Mouse (Mus musculus): Measurements from ENCODE around the gene Cadm3. TPM values are rescaled to one million over a fixed set of nuclear protein-coding genes. Genes with fewer than 3 reads are reported as not detected.

Cadm3 gene
- 0.05 TPM in 1 of 2 replicates, not detected in the other for total RNA-seq (2017)

GRCm38 (mm10) chr1:173367356-173368046 lies at the start of gene Cadm3:
Cadm3 (minus strand) TSS chr1:173367695.
- peak; percentile 19; the same call in 1 of the 2 replicates for ATAC-seq (replicated peaks; ENCODE audit: low read depth, poor library complexity, severe bottlenecking)

DNA sequence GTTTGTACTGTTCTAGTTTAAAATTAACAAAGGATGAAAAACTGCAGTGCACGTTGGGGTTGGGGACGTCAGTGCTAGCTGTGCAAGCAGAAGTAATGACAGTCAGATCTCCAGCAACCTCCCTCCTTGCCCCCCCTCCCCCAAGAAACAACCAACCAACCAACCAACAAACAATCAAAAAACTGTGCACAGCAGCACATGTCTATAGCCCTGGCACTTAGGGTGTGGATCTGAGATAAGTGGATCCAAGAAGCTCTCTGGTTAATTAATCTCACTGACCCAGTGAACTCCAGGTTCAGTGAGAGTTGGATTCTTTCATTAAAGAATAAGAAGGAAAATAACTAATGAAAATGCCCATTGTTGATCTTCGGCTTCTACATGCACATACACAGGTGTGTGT lies 47.1 kb upstream of the Cadm3 start:
- ATAC-seq (replicated peaks; ENCODE audit: low read depth, poor library complexity, severe bottlenecking): no peak

GRCm38 (mm10) chr1:173411863-173412262 lies 44.4 kb upstream of the Cadm3 start:
- ATAC-seq (replicated peaks; ENCODE audit: low read depth, poor library complexity, severe bottlenecking): peak; percentile 51

DNA sequence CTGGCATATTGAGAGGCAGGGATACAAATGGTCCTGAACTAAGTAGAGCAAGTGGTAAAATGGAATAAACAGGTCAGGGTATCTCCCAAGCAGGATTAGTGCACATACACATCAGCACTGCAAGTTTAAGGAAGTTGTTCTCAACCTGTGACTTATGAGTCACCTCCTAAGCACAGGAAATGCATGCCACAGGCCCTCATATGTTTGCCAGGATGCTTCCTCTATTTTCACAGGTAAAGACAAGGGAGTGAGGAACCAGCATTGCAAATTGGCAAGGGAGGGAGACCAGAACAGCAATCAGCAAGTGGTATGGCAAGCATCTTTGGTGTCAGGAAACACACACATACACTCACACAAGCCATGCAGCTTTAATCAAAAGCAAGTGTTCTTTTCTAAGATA lies 41.6 kb upstream of the Cadm3 start:
- ATAC-seq (replicated peaks; ENCODE audit: low read depth, poor library complexity, severe bottlenecking): peak; percentile 96

GRCm38 (mm10) chr1:173404696-173405309 lies 37.3 kb upstream of the Cadm3 start:
- no peak for ATAC-seq (replicated peaks; ENCODE audit: low read depth, poor library complexity, severe bottlenecking)

- peak; percentile 85 for ATAC-seq (replicated peaks; ENCODE audit: low read depth, poor library complexity, severe bottlenecking)
Observed at GRCm38 (mm10) chr1:173398323-173398970, 31.0 kb upstream of the Cadm3 start.

DNA sequence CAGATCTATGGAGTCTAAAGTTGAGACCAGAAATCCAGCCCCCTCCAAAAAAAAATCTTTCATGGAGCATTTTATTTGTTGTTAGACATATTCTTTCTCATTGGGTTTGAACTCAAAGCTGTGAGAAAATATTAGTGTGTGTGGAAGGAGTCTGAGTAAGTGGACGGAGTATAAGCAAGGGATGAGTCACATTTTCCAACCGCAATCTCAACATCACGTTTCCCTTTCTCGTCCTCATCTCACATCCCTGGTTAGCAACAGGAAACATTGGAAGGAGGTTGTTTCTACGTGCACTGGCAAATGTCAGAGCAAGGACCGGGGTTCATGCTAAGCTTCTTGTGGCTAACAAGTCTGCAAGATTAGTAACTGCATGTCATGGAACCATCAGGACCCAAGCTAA lies 24.3 kb upstream of the Cadm3 start:
- ATAC-seq (replicated peaks; ENCODE audit: low read depth, poor library complexity, severe bottlenecking): 0 out of 2 replicates have a peak, but pooled peaks have one; percentile 36

DNA sequence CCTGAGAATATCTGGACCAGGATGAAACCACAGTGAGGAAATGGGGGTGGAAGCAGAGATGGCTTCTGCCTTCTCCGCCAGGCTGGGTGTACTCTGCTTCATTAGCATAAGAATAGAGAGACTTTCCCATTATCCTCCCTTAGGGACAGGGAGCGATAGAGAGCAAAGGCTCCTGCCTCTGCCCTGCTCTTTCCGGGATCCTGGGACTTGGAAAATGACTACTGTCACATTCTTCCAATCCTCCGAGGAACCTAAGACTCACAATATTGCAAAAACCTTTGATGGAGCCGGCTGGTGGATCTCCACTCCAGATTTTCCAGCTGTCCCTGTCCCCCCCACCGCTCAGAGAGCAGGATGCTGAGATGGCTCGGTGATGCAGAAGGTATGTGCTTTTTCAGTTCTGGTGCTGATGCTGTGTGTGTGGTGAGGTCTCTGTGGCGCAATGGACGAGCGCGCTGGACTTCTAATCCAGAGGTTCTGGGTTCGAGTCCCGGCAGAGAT lies 22.5 kb upstream of the Cadm3 start:
- ATAC-seq (replicated peaks; ENCODE audit: low read depth, poor library complexity, severe bottlenecking): no peak

- no peak for ATAC-seq (replicated peaks; ENCODE audit: low read depth, poor library complexity, severe bottlenecking)
Observed at GRCm38 (mm10) chr1:173389431-173389830, 21.9 kb upstream of the Cadm3 start.

GRCm38 (mm10) chr1:173381436-173381835 lies 13.9 kb upstream of the Cadm3 start:
- no peak for ATAC-seq (replicated peaks; ENCODE audit: low read depth, poor library complexity, severe bottlenecking)

DNA sequence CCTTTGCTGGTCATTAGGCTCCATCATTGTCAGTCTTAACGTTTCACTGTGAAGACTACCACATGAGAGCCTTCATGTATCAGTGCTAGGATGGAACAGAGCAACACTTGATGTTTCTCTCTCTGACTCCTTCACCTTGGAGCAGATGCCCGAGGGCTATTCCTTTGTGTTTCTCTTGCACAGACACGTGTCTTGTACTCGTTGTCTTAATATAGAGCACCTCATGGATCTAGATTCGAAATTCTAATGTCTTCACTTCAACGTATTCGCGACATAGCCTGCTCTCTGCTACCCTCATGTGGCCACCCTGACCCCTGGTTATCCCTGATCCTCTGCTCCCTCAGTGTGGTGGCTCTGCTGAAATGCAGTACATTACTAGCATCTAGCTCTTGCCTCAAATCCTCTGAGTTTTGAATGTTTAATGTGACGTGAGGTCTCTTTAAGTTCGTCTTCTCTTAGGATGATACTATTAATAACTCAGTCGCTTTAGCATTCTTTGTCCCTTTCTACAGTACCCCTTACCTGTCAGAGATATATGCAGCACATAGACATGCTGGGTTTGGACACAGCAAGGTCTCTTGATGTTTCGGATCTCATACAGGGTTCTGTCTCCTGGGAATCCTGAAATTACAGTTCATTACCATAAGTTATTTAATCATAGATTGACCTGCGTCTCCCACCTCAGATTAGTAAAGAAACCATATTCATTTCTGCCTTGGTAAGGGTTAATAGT lies 10.1 kb upstream of the Cadm3 start:
- ATAC-seq (replicated peaks; ENCODE audit: low read depth, poor library complexity, severe bottlenecking): peak; percentile 98

GRCm38 (mm10) chr1:173374020-173374419 lies 6.5 kb upstream of the Cadm3 start:
- ATAC-seq (replicated peaks; ENCODE audit: low read depth, poor library complexity, severe bottlenecking): peak; percentile 76

- ATAC-seq (replicated peaks; ENCODE audit: low read depth, poor library complexity, severe bottlenecking): no peak
Observed at GRCm38 (mm10) chr1:173371586-173371985, 4.1 kb upstream of the Cadm3 start.

- ATAC-seq (replicated peaks; ENCODE audit: low read depth, poor library complexity, severe bottlenecking): no peak
Observed at GRCm38 (mm10) chr1:173370456-173370855, 3.0 kb upstream of the Cadm3 start.

DNA sequence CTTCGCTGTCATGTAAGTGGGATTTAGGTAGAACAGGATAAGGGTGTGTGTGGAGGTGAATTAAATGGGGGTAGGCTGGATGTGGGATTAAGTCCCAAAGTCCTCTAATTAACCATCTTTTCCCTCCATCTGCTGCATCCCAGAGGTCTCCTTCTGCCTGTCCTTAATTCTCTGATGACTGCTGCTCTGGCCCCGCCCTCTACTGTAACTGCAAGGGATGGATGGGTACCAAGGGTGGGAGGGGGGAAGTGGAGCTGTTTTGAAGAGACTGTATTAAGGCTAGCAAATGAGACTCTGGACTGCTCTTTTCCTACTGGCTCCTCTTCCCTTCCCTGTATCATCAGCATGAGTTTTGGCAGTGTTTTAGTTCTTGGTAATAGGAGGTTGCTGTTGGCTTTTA lies 2.1 kb upstream of the Cadm3 start:
- no peak for ATAC-seq (replicated peaks; ENCODE audit: low read depth, poor library complexity, severe bottlenecking)

GRCm38 (mm10) chr1:173366701-173367355 lies 667 bp downstream of the Cadm3 start:
- ATAC-seq (replicated peaks; ENCODE audit: low read depth, poor library complexity, severe bottlenecking): peak; percentile 24

DNA sequence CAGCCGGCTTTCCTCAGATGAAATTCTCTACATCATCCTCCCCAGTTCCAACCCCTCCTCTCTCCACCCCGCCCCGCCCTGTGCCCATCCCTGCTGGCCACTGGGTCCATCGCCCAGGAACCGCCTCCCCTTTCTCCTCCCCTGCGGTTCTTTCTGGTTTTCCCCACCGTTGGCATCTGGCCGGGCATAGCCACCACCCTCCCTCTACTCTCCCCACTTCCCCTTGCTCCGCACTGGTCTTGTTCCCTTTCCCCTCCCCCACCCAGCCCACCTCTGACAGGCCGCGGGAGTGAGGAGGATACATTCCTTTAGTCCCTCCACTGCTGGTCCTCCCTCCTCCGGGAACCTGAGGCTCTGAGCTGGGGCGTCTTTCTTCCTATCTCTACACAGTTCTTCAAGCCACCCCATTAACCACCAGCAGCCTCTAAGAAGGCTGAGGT lies 1.5 kb downstream of the Cadm3 start:
- peak; percentile 75 for ATAC-seq (replicated peaks; ENCODE audit: low read depth, poor library complexity, severe bottlenecking)

DNA sequence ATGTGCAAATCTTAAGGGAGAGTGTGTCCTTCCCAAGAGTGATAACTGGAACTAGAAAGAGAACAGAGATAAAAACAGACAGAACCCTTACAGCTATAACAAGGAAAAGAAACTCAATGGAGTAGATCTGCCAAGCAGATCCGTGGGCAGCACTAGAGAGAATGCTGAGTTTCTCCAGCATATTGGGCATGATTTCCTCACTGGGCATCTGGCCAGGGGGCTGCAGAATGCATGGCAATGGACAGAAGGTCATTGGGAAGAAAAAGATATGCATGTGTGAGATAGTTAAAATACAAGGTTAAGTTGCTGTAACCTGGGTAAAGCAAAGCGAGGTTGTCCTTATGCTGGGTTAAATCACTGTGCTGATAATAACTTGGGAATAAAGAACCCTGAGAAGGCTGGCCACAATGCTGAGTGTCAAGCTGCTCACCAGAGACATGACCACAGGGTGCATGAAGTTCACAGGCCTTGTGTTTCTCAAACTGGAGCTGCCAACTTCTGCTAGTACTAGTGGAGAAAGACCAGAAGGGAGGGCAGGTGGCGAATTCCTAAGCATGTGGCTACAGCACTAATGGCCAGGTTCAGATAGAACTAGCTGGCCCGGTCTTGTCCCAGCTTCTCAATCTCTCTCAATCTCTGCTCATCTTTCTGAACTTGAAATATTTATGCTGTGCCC lies 3.2 kb downstream of the Cadm3 start:
- no peak for ATAC-seq (replicated peaks; ENCODE audit: low read depth, poor library complexity, severe bottlenecking)

DNA sequence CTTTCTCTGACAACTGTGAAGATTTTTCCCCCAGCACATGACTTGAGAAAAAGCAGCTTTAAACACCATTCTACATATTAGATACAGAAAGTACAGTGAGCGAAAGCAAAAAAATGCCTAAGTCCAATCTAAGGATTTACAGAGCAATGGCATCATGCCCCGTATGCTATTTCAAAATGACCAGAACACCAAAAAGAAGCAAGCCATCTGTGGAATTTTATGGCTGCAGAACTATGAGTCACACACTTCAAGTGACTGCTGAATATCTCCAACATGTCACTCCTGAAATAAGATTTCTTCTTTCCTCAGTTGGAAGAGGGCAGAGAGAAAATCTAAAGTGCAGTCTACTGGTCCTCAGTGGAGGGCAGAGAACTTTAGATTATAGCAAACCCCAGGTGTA lies 4.1 kb downstream of the Cadm3 start:
- no peak for ATAC-seq (replicated peaks; ENCODE audit: low read depth, poor library complexity, severe bottlenecking)

Measured in common myeloid progenitor, adult 5-6 weeks (primary cell).